Mouse (Mus musculus): ENCODE results near the gene Ttll1.

The Ttll1 gene

GRCm38 (mm10) chr15:83457541-83457940 is 53.2 kb downstream of the Ttll1 start:
- in situ Hi-C loops (cut with MboI, MseI), result no loop called here

- in situ Hi-C loops (cut with MboI, MseI), result no loop called here
Measured at GRCm38 (mm10) chr15:83455637-83456036, 55.1 kb downstream of the Ttll1 start.

- in situ Hi-C loops (cut with MboI, MseI), result no loop called here
Measured at GRCm38 (mm10) chr15:83455034-83455433, 55.7 kb downstream of the Ttll1 start.

DNA sequence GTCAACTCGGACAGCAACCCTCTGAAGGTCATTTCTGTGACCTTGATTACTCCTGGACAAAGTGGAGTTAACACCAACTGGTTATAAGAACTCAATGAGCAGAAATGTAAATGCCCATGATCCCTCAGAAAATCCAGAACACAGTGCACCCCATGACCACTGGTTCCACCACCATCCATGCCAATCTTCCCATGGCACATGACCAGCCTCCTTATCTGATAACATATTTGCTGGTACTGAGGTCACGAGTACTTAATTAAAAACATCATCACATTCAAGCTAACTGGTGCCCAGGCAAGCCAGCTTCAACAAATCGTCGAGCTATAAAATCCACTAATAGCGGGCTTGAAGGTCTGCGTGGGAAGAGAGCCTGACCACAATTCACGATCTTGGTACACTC is 56.3 kb downstream of the Ttll1 start:
- in situ Hi-C loops (cut with MboI, MseI), result no loop called here

- in situ Hi-C loops (cut with MboI, MseI), result no loop called here
Measured at GRCm38 (mm10) chr15:83453879-83454278, 56.8 kb downstream of the Ttll1 start.

DNA sequence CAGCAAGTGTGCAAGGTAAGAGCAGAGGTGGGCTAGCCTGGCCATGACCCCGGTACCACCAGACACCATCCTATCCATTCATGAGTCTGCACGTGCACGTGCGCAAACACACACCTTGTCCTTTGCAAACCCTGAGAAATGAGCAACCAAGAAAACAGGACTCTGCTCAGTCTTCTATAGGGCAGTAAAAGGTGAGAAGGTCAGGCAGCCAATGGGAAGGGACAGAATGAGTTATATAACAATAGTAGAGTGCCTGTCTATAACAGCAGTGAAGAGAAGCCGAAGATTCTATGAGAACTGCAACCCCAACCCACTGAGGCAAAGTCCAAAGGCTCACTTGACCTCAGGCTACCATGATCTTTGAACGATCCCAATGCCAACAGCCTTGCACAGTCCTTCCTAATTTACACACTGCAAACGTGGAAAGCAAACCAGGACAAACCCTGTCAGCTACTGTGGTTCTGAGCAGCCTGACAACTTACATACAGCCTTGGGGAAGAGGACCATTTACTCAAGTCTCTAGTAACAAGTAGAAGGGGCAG is 58.4 kb downstream of the Ttll1 start:
- in situ Hi-C loops (cut with MboI, MseI), result no loop called here

GRCm38 (mm10) chr15:83451621-83452210 is 59.0 kb downstream of the Ttll1 start:
- in situ Hi-C loops (cut with MboI, MseI), result no loop called here

DNA sequence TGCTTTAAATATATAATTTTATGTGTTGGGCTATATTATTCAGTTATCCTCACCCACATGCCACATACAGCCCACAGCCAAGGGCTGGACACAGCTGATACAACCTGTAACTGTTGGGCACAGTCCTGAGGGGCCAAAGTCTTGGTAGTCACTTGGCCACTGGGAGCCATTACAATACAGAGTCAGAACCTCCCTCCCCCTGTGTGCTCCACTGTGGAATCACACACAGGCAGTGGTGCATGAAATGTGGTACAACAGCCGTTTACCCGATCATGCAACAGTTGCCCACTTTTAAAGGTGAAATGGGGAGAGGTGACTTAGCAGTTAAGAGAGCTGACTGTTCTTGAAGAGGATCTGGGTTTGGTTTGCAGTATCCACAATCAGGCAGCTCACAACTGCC is 60.7 kb downstream of the Ttll1 start:
- in situ Hi-C loops (cut with MboI, MseI), result no loop called here

- in situ Hi-C loops (cut with MboI, MseI), result no loop called here
Measured at GRCm38 (mm10) chr15:83448646-83449045, 62.0 kb downstream of the Ttll1 start.

DNA sequence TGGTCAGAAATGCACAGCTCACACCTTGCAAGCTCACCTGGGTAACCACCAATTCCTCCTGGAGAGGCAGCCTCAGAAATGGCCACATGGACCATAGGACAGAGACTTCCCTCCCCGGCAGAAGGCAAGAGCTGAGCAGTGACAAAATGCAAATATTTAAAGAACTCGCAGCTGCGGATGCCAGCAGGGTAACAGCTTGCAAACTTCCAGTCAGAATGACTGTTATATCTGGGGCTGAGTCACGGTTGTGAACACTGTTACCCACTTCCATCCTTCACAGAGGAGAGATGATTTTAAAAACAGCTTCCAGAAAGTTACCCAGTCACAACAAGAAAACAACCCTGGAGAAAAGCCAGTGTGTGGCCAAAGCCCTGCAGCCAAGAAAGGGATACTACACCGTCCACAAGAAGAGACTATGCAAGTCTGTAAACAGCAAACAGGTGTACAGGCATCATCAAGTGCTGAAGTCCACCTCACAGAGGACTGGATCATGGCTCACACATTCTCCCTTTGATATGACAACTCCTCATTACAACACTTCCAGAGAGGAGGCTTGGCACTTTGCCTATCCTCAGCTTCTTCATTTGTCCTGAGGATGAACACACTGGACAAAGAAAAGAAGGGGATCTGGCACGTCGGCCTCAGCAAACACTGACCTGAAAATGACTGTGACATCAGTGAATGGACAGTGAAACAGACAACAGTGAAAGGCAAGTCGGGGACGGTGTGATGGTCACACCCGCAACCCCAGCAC is 62.7 kb downstream of the Ttll1 start:
- in situ Hi-C loops (cut with MboI, MseI), result no loop called here

DNA sequence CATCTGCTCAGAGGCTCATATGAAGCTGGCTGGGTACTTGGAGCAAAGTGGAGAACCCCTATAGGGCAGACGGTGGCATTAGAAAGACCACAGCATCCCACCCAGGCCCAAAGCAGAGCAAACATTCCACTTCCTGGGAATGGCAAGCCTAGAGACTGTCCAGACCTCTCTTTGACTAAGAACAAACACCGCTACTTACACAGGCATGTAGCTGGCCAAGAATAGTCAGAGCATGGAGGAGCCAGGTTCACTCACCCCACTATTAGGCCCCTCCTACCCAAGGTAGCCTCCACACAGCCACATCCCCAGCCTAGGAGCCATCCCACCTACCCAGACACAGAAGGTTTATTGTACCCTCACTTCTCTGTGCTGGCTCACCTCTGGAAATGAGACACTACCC is 64.8 kb downstream of the Ttll1 start:
- in situ Hi-C loops (cut with MboI, MseI), result no loop called here

GRCm38 (mm10) chr15:83445383-83445782 is 65.3 kb downstream of the Ttll1 start:
- in situ Hi-C loops (cut with MboI, MseI), result no loop called here

GRCm38 (mm10) chr15:83444425-83444824 is 66.3 kb downstream of the Ttll1 start:
- in situ Hi-C loops (cut with MboI, MseI), result no loop called here

GRCm38 (mm10) chr15:83442495-83443037 is 68.1 kb downstream of the Ttll1 start:
- in situ Hi-C loops (cut with MboI, MseI), result no loop called here

DNA sequence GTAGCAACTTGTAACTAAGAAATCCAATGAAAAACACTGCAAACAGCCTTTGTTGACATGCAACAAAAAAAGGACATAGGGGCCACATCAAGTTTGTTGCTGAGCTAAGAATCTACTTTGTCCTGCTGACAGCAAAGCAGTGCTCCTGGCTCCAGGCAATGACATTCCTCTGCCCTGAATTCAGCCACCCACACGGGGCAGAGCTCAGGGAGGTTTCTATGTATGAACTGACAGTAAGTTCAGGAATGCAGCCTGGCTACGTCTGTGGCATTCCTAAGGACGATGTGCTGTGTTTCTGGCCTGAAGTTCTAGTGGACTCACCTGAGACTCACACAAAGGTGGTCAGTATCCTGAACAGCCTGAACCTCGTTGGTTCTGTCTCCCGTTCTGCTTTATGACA is 70.0 kb downstream of the Ttll1 start:
- in situ Hi-C loops (cut with MboI, MseI), result no loop called here

GRCm38 (mm10) chr15:83436541-83436940 is 74.2 kb downstream of the Ttll1 start:
- in situ Hi-C loops (cut with MboI, MseI), result no loop called here

DNA sequence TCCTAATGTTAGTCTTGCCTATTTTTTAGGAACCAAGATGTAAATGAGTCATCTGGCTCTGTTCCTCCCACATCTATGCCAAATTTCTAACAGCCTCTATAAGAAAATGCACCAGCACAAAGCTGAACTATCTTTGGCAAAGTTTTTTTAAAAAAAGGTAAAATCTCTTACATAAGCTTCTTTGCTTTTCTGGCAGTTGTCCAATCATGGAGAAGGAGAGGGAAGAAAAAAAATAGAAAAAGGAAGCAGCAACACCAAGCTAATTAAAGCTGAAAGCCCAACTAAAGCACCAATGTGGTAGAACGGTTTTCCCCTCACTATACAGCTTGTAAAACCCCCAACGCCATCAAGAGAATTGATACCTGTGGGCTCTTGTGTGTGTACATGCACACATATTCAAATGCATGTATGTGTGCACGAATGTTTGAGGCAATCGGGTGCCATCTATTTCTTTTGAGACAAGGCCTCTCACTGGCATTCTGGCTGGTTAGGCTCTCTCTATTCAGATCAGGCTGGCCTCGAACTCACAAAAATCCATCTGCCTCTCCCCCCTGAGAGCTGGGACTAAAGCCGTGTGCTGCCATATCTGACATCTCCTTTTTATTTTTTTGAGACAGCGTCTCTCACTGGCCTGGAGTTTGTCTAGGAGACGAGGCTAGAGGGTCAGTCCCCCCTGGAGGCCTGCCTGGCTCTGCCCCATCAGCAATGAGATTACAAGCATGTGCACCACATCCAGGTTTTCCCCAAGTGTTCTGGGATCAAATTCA is 75.2 kb downstream of the Ttll1 start:
- in situ Hi-C loops (cut with MboI, MseI), result no loop called here

GRCm38 (mm10) chr15:83434692-83435091 is 76.0 kb downstream of the Ttll1 start:
- in situ Hi-C loops (cut with MboI, MseI), result no loop called here

Measured in T-helper 1 cell (primary cell).